Mouse (Mus musculus): ENCODE results near the gene Mylk2. TPM values are rescaled to one million over a fixed set of nuclear protein-coding genes. Genes with fewer than 3 reads are reported as not detected.

The Mylk2 gene
- polyA plus RNA-seq, 2 experiments = not detected

GRCm38 (mm10) chr2:152880898-152881297 lies 30.3 kb upstream of the Mylk2 start:
- H3K4me2 ChIP-seq (ENCODE audit: low read depth) = no peak overlapping the region
- H3K4me1 ChIP-seq (replicated peaks; ENCODE audit: control insufficient read depth in 2 of 2, insufficient read depth in 2 of 2, low read length in 1 of 2) = no peaks in the 10 kb centered on the region
- H3K9ac ChIP-seq (replicated peaks) = no peak overlapping the region
- peaks cover 94% of the 10 kb centered on the region for H3K36me3 ChIP-seq (replicated peaks; ENCODE audit: control insufficient read depth, insufficient read depth, low read depth)
- 87% methylated on average over 13 of the region's 13 CpGs for WGBS (ENCODE audit: insufficient replicate concordance)
- DNase-seq (ENCODE audit: low read depth in 3 of 3, low spot score in 3 of 3) (no peak), ATAC-seq (ENCODE audit: insufficient read depth) (no peak)
- H3K9me3 ChIP-seq (ENCODE audit: control insufficient read depth, low read length) = no peaks in the 10 kb centered on the region
- no peak for TF ChIP-seq EP300 (IDR thresholded peaks at IDR 0.05; ENCODE audit: low read depth)
- no peak for TF ChIP-seq CTCF (IDR thresholded peaks at IDR 0.05; ENCODE audit: low read depth)
- H3K27ac ChIP-seq = no peak overlapping the region
- H3K4me3 ChIP-seq (ENCODE audit: insufficient read depth in 1 of 2, low read depth in 2 of 2, low read length in 2 of 2) = no peak overlapping the region
- no peaks in the 10 kb centered on the region for H3K27me3 ChIP-seq (ENCODE audit: control insufficient read depth, insufficient read depth, low read length)

DNA sequence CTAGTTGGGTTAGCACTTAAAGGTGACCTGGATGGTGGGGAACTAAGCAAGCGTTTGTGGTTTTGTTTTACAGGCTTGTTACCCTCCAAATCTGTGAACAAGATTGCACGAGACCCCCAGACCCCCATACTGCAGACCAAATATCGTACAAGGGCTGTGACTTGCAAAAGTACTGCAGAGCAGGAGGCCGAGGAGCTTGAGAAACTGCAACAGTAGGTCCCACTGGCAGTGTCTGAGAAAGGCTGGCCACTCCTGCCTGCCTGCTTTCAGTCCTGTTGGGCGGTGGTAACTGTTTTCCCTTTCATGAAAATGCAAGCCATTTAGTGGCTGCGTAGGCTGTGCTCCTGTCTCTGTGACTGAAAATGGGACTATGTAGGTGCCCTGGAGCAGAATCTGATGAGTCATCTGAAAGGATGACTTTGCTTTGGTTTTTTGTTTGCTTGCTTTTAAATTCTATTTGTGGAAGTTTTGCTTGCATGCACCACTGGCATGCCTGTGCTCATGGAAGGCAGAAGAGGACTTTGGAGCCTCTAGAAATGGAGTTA lies 27.0 kb upstream of the Mylk2 start:
- 90% methylated on average over 6 of the region's 6 CpGs for WGBS (ENCODE audit: insufficient replicate concordance)
- H3K36me3 ChIP-seq (replicated peaks; ENCODE audit: control insufficient read depth, insufficient read depth, low read depth) = peaks cover 97% of the 10 kb centered on the region
- no peaks in the 10 kb centered on the region for H3K27me3 ChIP-seq (ENCODE audit: control insufficient read depth, insufficient read depth, low read length)
- H3K4me1 ChIP-seq (replicated peaks; ENCODE audit: control insufficient read depth in 2 of 2, insufficient read depth in 2 of 2, low read length in 1 of 2) = no peaks in the 10 kb centered on the region
- no peak overlapping the region for H3K9ac ChIP-seq (replicated peaks)
- no peak overlapping the region for H3K4me3 ChIP-seq (ENCODE audit: insufficient read depth in 1 of 2, low read depth in 2 of 2, low read length in 2 of 2)
- H3K9me3 ChIP-seq (ENCODE audit: control insufficient read depth, low read length) = no peaks in the 10 kb centered on the region
- H3K4me2 ChIP-seq (ENCODE audit: low read depth) = no peak overlapping the region
- TF ChIP-seq EP300 (IDR thresholded peaks at IDR 0.05; ENCODE audit: low read depth) (no peak), CTCF (IDR thresholded peaks at IDR 0.05; ENCODE audit: low read depth) (no peak)
- no peak overlapping the region for H3K27ac ChIP-seq
- no peak for DNase-seq (ENCODE audit: low read depth in 3 of 3, low spot score in 3 of 3)
- ATAC-seq (ENCODE audit: insufficient read depth) = no peak

DNA sequence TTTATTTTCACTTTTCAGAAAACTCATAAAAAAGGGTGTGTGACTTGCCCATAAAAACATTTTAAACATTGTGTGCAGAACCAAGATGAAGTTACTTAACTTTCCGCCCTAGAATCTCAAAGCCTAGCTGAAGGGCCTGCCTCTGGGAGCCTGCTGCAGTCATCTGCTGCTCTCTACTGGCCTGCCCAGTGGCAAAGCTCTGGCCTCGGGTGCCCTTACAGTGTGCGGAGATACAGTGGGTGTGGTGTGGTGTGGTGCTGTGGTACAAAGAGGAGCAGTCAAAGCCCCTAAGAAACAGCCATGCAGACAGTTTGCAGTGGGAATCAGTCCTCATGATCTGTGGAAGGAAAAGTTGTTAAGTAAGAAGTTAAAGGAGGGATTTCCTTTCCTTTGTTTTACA lies 23.9 kb upstream of the Mylk2 start:
- TF ChIP-seq CTCF (IDR thresholded peaks at IDR 0.05; ENCODE audit: low read depth) (no peak), EP300 (IDR thresholded peaks at IDR 0.05; ENCODE audit: low read depth) (no peak)
- no peak for ATAC-seq (ENCODE audit: insufficient read depth)
- WGBS (ENCODE audit: insufficient replicate concordance) = 81% methylated on average over 3 of the region's 3 CpGs
- Histone ChIP-seq H3K36me3 (replicated peaks; ENCODE audit: control insufficient read depth, insufficient read depth, low read depth) (peaks cover 95% of the 10 kb centered on the region), H3K27ac (no peak overlapping the region), H3K4me1 (replicated peaks; ENCODE audit: control insufficient read depth in 2 of 2, insufficient read depth in 2 of 2, low read length in 1 of 2) (no peaks in the 10 kb centered on the region), H3K27me3 (ENCODE audit: control insufficient read depth, insufficient read depth, low read length) (no peaks in the 10 kb centered on the region), H3K4me3 (ENCODE audit: insufficient read depth in 1 of 2, low read depth in 2 of 2, low read length in 2 of 2) (no peak overlapping the region), H3K9ac (replicated peaks) (no peak overlapping the region), H3K9me3 (ENCODE audit: control insufficient read depth, low read length) (no peaks in the 10 kb centered on the region), H3K4me2 (ENCODE audit: low read depth) (no peak overlapping the region)
- no peak for DNase-seq (ENCODE audit: low read depth in 3 of 3, low spot score in 3 of 3)

DNA sequence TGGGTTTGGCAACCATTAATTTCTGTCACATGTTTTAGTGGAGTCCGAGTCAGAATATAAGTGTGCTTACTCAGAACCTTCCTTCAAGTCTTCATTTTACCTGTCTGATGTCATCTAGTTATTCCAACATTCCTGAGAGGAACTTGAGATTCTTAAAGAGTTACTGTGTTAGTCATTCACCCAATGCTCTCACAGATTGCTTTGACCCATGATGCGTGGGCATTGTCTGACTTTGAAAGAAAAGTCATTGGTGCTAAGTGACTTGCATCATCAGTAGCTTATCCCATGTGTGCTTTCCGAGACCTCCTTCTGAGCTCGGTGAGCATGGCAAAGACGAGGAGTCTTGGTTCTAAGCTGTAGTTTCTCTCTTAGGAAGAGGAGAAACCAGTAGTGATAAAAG lies 22.4 kb upstream of the Mylk2 start:
- no peak for TF ChIP-seq EP300 (IDR thresholded peaks at IDR 0.05; ENCODE audit: low read depth)
- no peak for DNase-seq (ENCODE audit: low read depth in 3 of 3, low spot score in 3 of 3)
- Histone ChIP-seq H3K9ac (replicated peaks) (no peak overlapping the region), H3K9me3 (ENCODE audit: control insufficient read depth, low read length) (no peaks in the 10 kb centered on the region), H3K27ac (no peak overlapping the region), H3K27me3 (ENCODE audit: control insufficient read depth, insufficient read depth, low read length) (no peaks in the 10 kb centered on the region), H3K4me1 (replicated peaks; ENCODE audit: control insufficient read depth in 2 of 2, insufficient read depth in 2 of 2, low read length in 1 of 2) (no peaks in the 10 kb centered on the region), H3K4me2 (ENCODE audit: low read depth) (no peak overlapping the region), H3K36me3 (replicated peaks; ENCODE audit: control insufficient read depth, insufficient read depth, low read depth) (peaks cover 96% of the 10 kb centered on the region), H3K4me3 (ENCODE audit: insufficient read depth in 1 of 2, low read depth in 2 of 2, low read length in 2 of 2) (no peak overlapping the region)
- 88% methylated on average over 5 of the region's 5 CpGs for WGBS (ENCODE audit: insufficient replicate concordance)
- no peak for ATAC-seq (ENCODE audit: insufficient read depth)

GRCm38 (mm10) chr2:152895834-152896233 lies 15.3 kb upstream of the Mylk2 start:
- Histone ChIP-seq H3K9ac (replicated peaks) (no peak overlapping the region), H3K27ac (no peak overlapping the region), H3K4me2 (ENCODE audit: low read depth) (no peak overlapping the region), H3K4me1 (replicated peaks; ENCODE audit: control insufficient read depth in 2 of 2, insufficient read depth in 2 of 2, low read length in 1 of 2) (no peaks in the 10 kb centered on the region), H3K27me3 (ENCODE audit: control insufficient read depth, insufficient read depth, low read length) (no peaks in the 10 kb centered on the region), H3K4me3 (ENCODE audit: insufficient read depth in 1 of 2, low read depth in 2 of 2, low read length in 2 of 2) (no peak overlapping the region), H3K9me3 (ENCODE audit: control insufficient read depth, low read length) (no peaks in the 10 kb centered on the region), H3K36me3 (replicated peaks; ENCODE audit: control insufficient read depth, insufficient read depth, low read depth) (peaks cover 51% of the 10 kb centered on the region)
- TF ChIP-seq CTCF (IDR thresholded peaks at IDR 0.05; ENCODE audit: low read depth) = no peak
- TF ChIP-seq EP300 (IDR thresholded peaks at IDR 0.05; ENCODE audit: low read depth) = no peak
- WGBS (ENCODE audit: insufficient replicate concordance) = 92% methylated on average over 9 of the region's 9 CpGs
- DNase-seq (ENCODE audit: low read depth in 3 of 3, low spot score in 3 of 3) = no peak
- no peak for ATAC-seq (ENCODE audit: insufficient read depth)

All from liver, embryonic 14.5 days (tissue).